Mouse (Mus musculus): ENCODE data around the gene Ctdnep1.

DNA sequence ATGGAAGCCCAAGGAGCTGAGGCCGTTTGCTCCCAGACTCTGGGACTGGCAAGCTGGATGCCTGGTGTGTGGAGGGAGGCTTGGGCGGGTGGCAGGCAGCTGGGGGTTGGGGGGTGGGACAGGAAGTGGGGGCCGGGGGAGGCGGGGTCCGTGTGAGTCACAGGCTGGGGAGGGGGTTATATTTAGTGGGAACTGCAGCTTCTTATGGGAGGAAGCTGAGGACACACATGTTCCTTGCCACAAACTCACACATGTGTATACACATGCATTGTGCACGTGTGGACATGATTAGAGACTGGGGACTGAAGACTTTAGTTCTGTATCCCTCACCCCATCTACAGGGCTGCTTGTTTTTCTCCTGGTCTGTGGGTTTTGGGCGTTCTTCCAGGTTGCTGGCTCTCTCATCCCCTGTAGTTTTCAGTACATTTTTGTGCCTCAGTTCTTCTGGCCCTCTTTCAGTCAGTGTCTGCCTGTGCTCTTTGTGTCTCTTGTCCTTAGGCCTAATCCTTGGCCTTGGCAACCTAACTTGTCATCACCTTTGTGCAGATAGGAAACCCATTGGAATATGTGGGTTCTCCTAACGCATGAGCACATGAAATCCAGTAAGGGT lies 39.2 kb downstream of the Ctdnep1 start:
- no peak for TF ChIP-seq POLR2A (IDR thresholded peaks at IDR 0.05; ENCODE audit: borderline replicate concordance, extremely low read depth, insufficient read depth, insufficient read length, poor library complexity, severe bottlenecking)
- TF ChIP-seq CTCF (IDR thresholded peaks at IDR 0.05; ENCODE audit: borderline replicate concordance, extremely low read depth, insufficient read depth, insufficient read length): no peak
